Mouse (Mus musculus): ENCODE results near the gene Rps9.
"Not testable (repeated sequence)": the region's sequence is repeated elsewhere in the genome, so short reads cannot be mapped to it uniquely, and the experiment has no call there.

The Rps9 gene

DNA sequence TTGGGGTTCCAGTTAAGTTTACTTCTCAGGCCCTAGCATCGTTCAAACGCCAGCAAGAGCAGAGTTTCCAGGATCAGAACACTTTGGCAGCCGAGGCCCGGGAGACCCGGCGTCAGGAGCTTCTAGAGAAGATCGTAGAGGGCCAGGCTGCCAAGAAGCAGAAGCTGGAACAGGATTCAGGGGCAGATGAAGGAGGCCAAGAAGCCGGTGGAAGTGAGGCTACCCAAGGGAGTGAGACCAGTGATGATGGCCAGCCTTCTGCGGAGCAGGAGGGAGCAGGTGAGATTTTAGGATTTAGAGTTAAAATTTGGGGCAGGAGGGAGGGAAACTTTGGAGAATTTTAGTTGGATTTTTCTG is 8.9 kb upstream of the Rps9 start:
- not testable (repeated sequence) for DNase-seq (ENCODE audit: low read depth, low spot score)

- DNase-seq (ENCODE audit: low read depth, low spot score), result no peak
These were observed 5.3 kb upstream of the Rps9 start for GRCm38 (mm10) chr7:3698471-3698870.

DNA sequence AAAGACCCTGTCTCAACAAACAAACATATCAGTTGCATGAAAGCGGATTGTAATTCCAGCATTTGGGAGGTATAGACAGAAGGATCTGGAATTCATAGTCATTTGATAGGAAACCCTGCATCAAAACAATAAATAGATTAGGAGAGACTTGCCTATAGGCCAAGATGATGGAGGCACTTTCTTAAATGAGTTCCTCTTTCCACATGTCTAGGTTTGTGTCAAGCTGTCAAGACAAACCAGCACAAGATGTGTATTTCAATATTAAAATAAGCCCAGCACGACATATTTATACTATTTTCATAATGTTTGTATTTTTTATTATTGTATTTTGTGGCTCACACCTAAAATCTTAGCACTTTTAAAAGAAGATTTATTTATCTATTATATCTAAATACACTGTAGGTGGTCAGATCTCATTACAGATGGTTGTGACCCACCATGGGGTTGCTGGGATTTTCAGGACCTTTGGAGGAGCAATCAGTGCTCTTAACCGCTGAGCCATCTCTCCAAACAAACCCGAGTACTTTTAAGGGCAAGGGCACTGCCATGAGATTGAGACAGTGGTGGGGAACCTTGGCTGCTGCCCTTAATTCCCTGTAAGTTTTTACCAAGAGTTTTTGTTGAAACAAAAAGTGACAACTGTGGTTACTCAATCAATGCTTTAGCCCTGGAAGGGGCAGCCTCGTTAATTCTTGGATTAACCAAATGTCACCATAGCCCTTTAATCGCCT is 480 bp upstream of the Rps9 start:
- no peak for DNase-seq (ENCODE audit: low read depth, low spot score)

- DNase-seq (ENCODE audit: low read depth, low spot score), result no peak
These were observed 682 bp downstream of the Rps9 start for GRCm38 (mm10) chr7:3704475-3704874.

- DNase-seq (ENCODE audit: low read depth, low spot score), result not testable (repeated sequence)
These were observed 1.7 kb downstream of the Rps9 start for GRCm38 (mm10) chr7:3705461-3705860.

DNA sequence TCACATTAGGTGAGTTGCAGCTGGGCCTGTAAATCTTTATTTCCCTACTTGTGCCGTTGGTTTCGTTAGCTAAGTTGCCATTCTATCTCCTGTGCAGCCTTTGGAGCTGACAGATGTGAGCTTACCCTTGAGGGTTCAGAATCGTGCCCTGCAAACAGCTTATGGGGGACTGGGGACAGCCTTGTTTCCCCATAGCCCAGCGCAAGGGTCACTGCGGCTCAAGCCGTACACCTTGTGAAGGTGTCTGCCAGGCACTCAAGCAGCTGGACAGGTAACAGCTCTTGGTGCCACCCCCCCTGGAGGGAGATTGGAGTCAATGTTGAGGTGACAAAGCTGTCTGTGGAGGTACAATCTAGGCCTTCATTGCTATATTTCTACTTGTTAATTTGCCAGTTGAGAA is 2.1 kb downstream of the Rps9 start:
- peak; percentile 17 for DNase-seq (ENCODE audit: low read depth, low spot score)

GRCm38 (mm10) chr7:3706343-3706934 is 2.6 kb downstream of the Rps9 start:
- DNase-seq (ENCODE audit: low read depth, low spot score), result no peak

- DNase-seq (ENCODE audit: low read depth, low spot score), result peak; percentile 33
These were observed 3.2 kb downstream of the Rps9 start for GRCm38 (mm10) chr7:3707027-3707426.

- no peak for DNase-seq (ENCODE audit: low read depth, low spot score)
These were observed 4.0 kb downstream of the Rps9 start for GRCm38 (mm10) chr7:3707568-3708413.

- not testable (repeated sequence) for DNase-seq (ENCODE audit: low read depth, low spot score)
These were observed 4.7 kb downstream of the Rps9 start for GRCm38 (mm10) chr7:3708447-3708980.

DNA sequence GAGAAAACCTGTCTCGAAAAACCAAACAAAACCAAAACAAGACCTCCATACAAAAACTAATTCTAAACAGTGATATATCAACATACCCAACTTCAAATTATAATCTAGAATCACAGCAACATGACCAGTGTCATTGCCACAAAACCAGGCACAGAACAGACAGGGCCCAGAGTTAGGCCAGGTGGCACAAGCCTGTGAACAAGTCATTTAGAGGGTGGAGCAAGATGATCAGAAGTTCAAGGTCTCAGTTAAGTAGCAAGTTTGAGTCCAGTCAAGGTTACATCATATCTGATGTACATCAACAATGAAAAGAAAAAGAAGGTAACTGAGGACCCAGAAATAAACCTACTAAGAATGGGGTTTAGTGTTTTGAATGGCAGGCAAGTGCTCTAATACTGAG is 5.2 kb downstream of the Rps9 start:
- no peak for DNase-seq (ENCODE audit: low read depth, low spot score)

DNA sequence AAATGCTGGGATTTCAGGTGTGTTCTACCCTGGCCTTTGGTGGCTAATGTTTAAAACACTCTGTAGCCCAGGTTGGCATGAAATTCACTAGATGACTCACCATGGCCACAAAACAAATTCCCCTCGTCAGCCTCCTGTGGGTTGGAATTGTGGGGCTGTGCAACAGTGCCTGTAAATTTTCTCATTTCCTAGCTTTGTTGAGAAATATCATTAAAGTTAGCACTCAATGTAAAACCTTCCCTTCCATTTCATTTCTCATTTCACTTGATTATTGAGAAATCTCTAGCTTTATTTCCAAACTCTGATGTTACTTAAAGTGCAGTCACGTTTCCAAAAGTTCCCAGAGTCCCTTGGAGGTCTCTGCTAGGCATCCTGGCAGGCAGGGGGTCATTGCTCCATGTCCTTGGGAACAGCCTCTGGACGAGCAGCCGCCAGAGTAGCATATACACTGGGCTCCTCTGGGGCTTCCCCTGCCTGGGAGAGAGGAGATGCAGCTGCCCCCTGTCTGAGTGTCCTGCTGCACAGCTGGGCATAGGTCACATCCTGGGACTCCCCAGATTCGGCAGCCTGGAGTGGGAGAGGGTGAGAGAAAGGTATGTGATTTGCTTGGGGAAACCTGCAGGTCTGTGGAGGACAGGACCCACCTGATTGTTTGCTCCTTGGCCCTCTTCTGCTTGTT is 8.6 kb downstream of the Rps9 start:
- DNase-seq (ENCODE audit: low read depth, low spot score), result no peak

- no peak for DNase-seq (ENCODE audit: low read depth, low spot score)
These were observed 11.5 kb downstream of the Rps9 start for GRCm38 (mm10) chr7:3715249-3715648.

- DNase-seq (ENCODE audit: low read depth, low spot score), result not testable (repeated sequence)
These were observed 16.5 kb downstream of the Rps9 start, which contains the start of gene Pirb for GRCm38 (mm10) chr7:3720268-3720667. TSS of gene Pirb (minus strand) at chr7:3720391.

GRCm38 (mm10) chr7:3725459-3725858 is 21.7 kb downstream of the Rps9 start:
- not testable (repeated sequence) for DNase-seq (ENCODE audit: low read depth, low spot score)

- not testable (repeated sequence) for DNase-seq (ENCODE audit: low read depth, low spot score)
These were observed 28.9 kb downstream of the Rps9 start for GRCm38 (mm10) chr7:3732675-3733074.

All from CD4-positive, CD25-positive, alpha-beta regulatory T cell, adult 2 months (primary cell).